Mouse (Mus musculus): ENCODE data around the gene Stim1. TPM values are rescaled to one million over a fixed set of nuclear protein-coding genes. Genes with fewer than 3 reads are reported as not detected.

The Stim1 gene
- polyA plus RNA-seq, 1 experiment: 37.0 TPM

DNA sequence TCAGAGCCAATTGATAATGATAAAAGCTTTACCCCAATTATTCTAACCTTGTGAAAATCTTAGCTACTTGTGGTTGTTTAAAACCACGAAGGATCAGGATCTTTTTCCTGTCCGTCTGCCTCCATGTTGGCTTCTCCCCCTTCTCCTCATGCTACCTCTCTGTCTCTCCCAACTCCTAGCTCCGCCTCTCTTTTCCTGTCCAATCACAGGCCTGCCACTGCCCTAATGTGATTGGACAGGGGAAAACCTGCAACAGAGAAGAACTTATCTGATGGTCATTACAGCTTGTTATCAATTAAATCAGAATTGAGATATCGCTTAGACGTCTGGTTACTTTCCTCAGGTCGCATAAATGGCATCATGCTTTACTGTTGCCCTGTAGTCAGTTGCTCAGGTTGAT lies 21.9 kb downstream of the Stim1 start:
- H3ac ChIP-seq (ENCODE audit: control insufficient read depth, insufficient read length): no peak overlapping the region
- H3K79me2 ChIP-seq (ENCODE audit: control insufficient read depth, insufficient read depth): no peaks in the 10 kb centered on the region
- no peak overlapping the region for H3K4me2 ChIP-seq (ENCODE audit: low read depth)
- no peak overlapping the region for H3K4me3 ChIP-seq
- TF ChIP-seq SRF (IDR thresholded peaks at IDR 0.05; ENCODE audit: control insufficient read depth, insufficient read length, low read depth) (no peak), POLR2AphosphoS2 (IDR thresholded peaks at IDR 0.05; ENCODE audit: insufficient read length, low read depth) (no peak), TCF3 (IDR thresholded peaks at IDR 0.05; ENCODE audit: insufficient read length, low read depth) (no peak), E2F4 (IDR thresholded peaks at IDR 0.05; ENCODE audit: insufficient read depth) (no peak), USF1 (IDR thresholded peaks at IDR 0.05; ENCODE audit: low read depth) (no peak), POLR2A (IDR thresholded peaks at IDR 0.05; ENCODE audit: insufficient read length, low read depth) (no peak), TCF12 (IDR thresholded peaks at IDR 0.05; ENCODE audit: insufficient read depth, poor library complexity, severe bottlenecking) (no peak)
- no peaks in the 10 kb centered on the region for H3K27me3 ChIP-seq (ENCODE audit: control insufficient read depth, insufficient read depth, insufficient read length)
- H3K36me3 ChIP-seq (ENCODE audit: control insufficient read depth, insufficient read depth): no peaks in the 10 kb centered on the region

DNA sequence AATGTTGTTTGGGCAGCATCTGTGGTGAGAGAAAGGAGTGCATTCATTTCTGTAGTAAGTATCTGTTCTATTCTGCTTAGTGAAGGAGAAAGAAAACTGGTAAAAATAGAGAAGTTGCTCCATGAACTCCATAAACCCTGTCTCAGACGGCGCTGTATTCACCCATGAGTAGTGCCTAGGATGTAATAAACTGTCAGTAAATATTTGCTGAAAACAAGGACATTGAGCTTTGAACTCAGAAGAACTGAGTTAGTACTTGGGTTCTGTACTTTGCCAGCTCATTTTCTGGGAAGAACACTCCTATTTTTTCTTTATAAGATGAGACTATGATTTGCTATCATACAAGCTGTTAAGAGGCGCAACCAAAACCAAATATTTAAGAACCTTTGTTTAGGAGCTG lies 24.6 kb downstream of the Stim1 start:
- Histone ChIP-seq H3K27me3 (ENCODE audit: control insufficient read depth, insufficient read depth, insufficient read length) (no peaks in the 10 kb centered on the region), H3K79me2 (ENCODE audit: control insufficient read depth, insufficient read depth) (no peaks in the 10 kb centered on the region), H3ac (ENCODE audit: control insufficient read depth, insufficient read length) (no peak overlapping the region), H3K4me3 (no peak overlapping the region), H3K36me3 (ENCODE audit: control insufficient read depth, insufficient read depth) (no peaks in the 10 kb centered on the region), H3K4me2 (ENCODE audit: low read depth) (no peak overlapping the region)
- TF ChIP-seq CEBPB (IDR thresholded peaks at IDR 0.05; ENCODE audit: insufficient read depth, poor library complexity, severe bottlenecking) (no peak), POLR2A (IDR thresholded peaks at IDR 0.05; ENCODE audit: insufficient read length, low read depth) (no peak), USF1 (IDR thresholded peaks at IDR 0.05; ENCODE audit: low read depth) (no peak), SRF (IDR thresholded peaks at IDR 0.05; ENCODE audit: control insufficient read depth, insufficient read length, low read depth) (no peak), REST (IDR thresholded peaks at IDR 0.05; ENCODE audit: insufficient read depth, insufficient read length) (no peak), E2F4 (IDR thresholded peaks at IDR 0.05; ENCODE audit: insufficient read depth) (no peak), MYOG (IDR thresholded peaks at IDR 0.05; ENCODE audit: control insufficient read depth in 1 of 3, insufficient read depth in 1 of 3, insufficient read length in 2 of 3, low read depth in 2 of 3) (no peak), TCF3 (IDR thresholded peaks at IDR 0.05; ENCODE audit: insufficient read length, low read depth) (no peak), TCF12 (IDR thresholded peaks at IDR 0.05; ENCODE audit: insufficient read depth, poor library complexity, severe bottlenecking) (no peak), MYOD1 (IDR thresholded peaks at IDR 0.05; ENCODE audit: control insufficient read depth in 1 of 3, insufficient read length in 2 of 3, low read depth in 2 of 3) (no peak), POLR2AphosphoS2 (IDR thresholded peaks at IDR 0.05; ENCODE audit: insufficient read length, low read depth) (no peak), MAX (IDR thresholded peaks at IDR 0.05; ENCODE audit: low read depth) (no peak)

DNA sequence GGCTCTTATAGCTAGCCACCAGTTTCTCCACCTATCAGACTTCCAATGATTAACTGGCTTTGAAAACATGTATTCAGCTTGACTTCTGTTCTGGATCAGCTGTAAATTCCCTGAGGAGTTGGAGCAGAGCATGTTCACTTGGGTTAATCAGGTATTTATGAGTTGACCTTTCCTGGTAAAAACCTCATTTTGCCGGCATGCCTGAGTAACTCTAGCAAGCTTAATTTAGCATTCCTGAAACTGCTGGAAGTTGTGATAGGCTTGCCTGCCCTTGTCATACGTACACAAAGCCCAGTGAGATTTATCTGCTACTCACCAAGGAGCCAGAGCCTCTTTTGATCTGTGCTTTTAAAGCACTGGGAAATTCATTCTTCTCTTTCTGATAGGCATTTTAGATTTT lies 25.6 kb downstream of the Stim1 start:
- Histone ChIP-seq H3ac (ENCODE audit: control insufficient read depth, insufficient read length) (no peak overlapping the region), H3K36me3 (ENCODE audit: control insufficient read depth, insufficient read depth) (no peaks in the 10 kb centered on the region), H3K27me3 (ENCODE audit: control insufficient read depth, insufficient read depth, insufficient read length) (no peaks in the 10 kb centered on the region), H3K4me2 (ENCODE audit: low read depth) (no peak overlapping the region), H3K79me2 (ENCODE audit: control insufficient read depth, insufficient read depth) (no peaks in the 10 kb centered on the region), H3K4me3 (no peak overlapping the region)
- TF ChIP-seq TCF3 (IDR thresholded peaks at IDR 0.05; ENCODE audit: insufficient read length, low read depth) (no peak), USF1 (IDR thresholded peaks at IDR 0.05; ENCODE audit: low read depth) (no peak), SRF (IDR thresholded peaks at IDR 0.05; ENCODE audit: control insufficient read depth, insufficient read length, low read depth) (no peak), E2F4 (IDR thresholded peaks at IDR 0.05; ENCODE audit: insufficient read depth) (no peak), CEBPB (IDR thresholded peaks at IDR 0.05; ENCODE audit: insufficient read depth, poor library complexity, severe bottlenecking) (no peak), MYOD1 (IDR thresholded peaks at IDR 0.05; ENCODE audit: control insufficient read depth in 1 of 3, insufficient read length in 2 of 3, low read depth in 2 of 3) (no peak), POLR2A (IDR thresholded peaks at IDR 0.05; ENCODE audit: insufficient read length, low read depth) (no peak), MAX (IDR thresholded peaks at IDR 0.05; ENCODE audit: low read depth) (no peak), MYOG (IDR thresholded peaks at IDR 0.05; ENCODE audit: control insufficient read depth in 1 of 3, insufficient read depth in 1 of 3, insufficient read length in 2 of 3, low read depth in 2 of 3) (no peak)

GRCm38 (mm10) chr7:102300761-102301160 lies 33.2 kb downstream of the Stim1 start:
- no peaks in the 10 kb centered on the region for H3K36me3 ChIP-seq (ENCODE audit: control insufficient read depth, insufficient read depth)
- no peaks in the 10 kb centered on the region for H3K27me3 ChIP-seq (ENCODE audit: control insufficient read depth, insufficient read depth, insufficient read length)
- H3K4me2 ChIP-seq (ENCODE audit: low read depth): no peak overlapping the region
- no peak overlapping the region for H3ac ChIP-seq (ENCODE audit: control insufficient read depth, insufficient read length)
- no peaks in the 10 kb centered on the region for H3K79me2 ChIP-seq (ENCODE audit: control insufficient read depth, insufficient read depth)
- no peak overlapping the region for H3K4me3 ChIP-seq
- TF ChIP-seq CEBPB (IDR thresholded peaks at IDR 0.05; ENCODE audit: insufficient read depth, poor library complexity, severe bottlenecking) (no peak), MAX (IDR thresholded peaks at IDR 0.05; ENCODE audit: low read depth) (no peak), POLR2A (IDR thresholded peaks at IDR 0.05; ENCODE audit: insufficient read length, low read depth) (no peak), USF1 (IDR thresholded peaks at IDR 0.05; ENCODE audit: low read depth) (no peak), TCF12 (IDR thresholded peaks at IDR 0.05; ENCODE audit: insufficient read depth, poor library complexity, severe bottlenecking) (no peak), REST (IDR thresholded peaks at IDR 0.05; ENCODE audit: insufficient read depth, insufficient read length) (no peak), TCF3 (IDR thresholded peaks at IDR 0.05; ENCODE audit: insufficient read length, low read depth) (no peak), E2F4 (IDR thresholded peaks at IDR 0.05; ENCODE audit: insufficient read depth) (no peak), MYOD1 (IDR thresholded peaks at IDR 0.05; ENCODE audit: control insufficient read depth in 1 of 3, insufficient read length in 2 of 3, low read depth in 2 of 3) (no peak), POLR2AphosphoS2 (IDR thresholded peaks at IDR 0.05; ENCODE audit: insufficient read length, low read depth) (no peak)

GRCm38 (mm10) chr7:102302471-102302870 lies 34.9 kb downstream of the Stim1 start:
- TF ChIP-seq USF1 (IDR thresholded peaks at IDR 0.05; ENCODE audit: low read depth) (no peak), SRF (IDR thresholded peaks at IDR 0.05; ENCODE audit: control insufficient read depth, insufficient read length, low read depth) (no peak), TCF3 (IDR thresholded peaks at IDR 0.05; ENCODE audit: insufficient read length, low read depth) (no peak), POLR2A (IDR thresholded peaks at IDR 0.05; ENCODE audit: insufficient read length, low read depth) (no peak), MYOD1 (IDR thresholded peaks at IDR 0.05; ENCODE audit: control insufficient read depth in 1 of 3, insufficient read length in 2 of 3, low read depth in 2 of 3) (no peak), MAX (IDR thresholded peaks at IDR 0.05; ENCODE audit: low read depth) (no peak), CEBPB (IDR thresholded peaks at IDR 0.05; ENCODE audit: insufficient read depth, poor library complexity, severe bottlenecking) (no peak), MYOG (IDR thresholded peaks at IDR 0.05; ENCODE audit: control insufficient read depth in 1 of 3, insufficient read depth in 1 of 3, insufficient read length in 2 of 3, low read depth in 2 of 3) (no peak), POLR2AphosphoS2 (IDR thresholded peaks at IDR 0.05; ENCODE audit: insufficient read length, low read depth) (no peak), REST (IDR thresholded peaks at IDR 0.05; ENCODE audit: insufficient read depth, insufficient read length) (no peak), E2F4 (IDR thresholded peaks at IDR 0.05; ENCODE audit: insufficient read depth) (no peak), TCF12 (IDR thresholded peaks at IDR 0.05; ENCODE audit: insufficient read depth, poor library complexity, severe bottlenecking) (no peak)
- Histone ChIP-seq H3K4me2 (ENCODE audit: low read depth) (no peak overlapping the region), H3ac (ENCODE audit: control insufficient read depth, insufficient read length) (no peak overlapping the region), H3K4me3 (no peak overlapping the region), H3K79me2 (ENCODE audit: control insufficient read depth, insufficient read depth) (no peaks in the 10 kb centered on the region), H3K27me3 (ENCODE audit: control insufficient read depth, insufficient read depth, insufficient read length) (no peaks in the 10 kb centered on the region), H3K36me3 (ENCODE audit: control insufficient read depth, insufficient read depth) (no peaks in the 10 kb centered on the region)

Data from myocyte (in vitro differentiated cells).